Comparison of ENCODE assay signal across 26 mouse cellular contexts in genomic region chr17:85171951-85172350, GRCm38 (mm10).
A peak's percentile ranks its signal among the peaks of the same experiment; 100 is the strongest.
DNase-seq lines count a peak whose midpoint lies in the region; ATAC-seq and TF ChIP-seq lines count a peak whose summit lies in the region.
"Had no signal": no experiment of that assay in that cellular context is flagged by ENCODE, and none has a peak within 500 bp of the region (broad histone marks: within the 10 kb centered on the region; RNA-seq: fewer than 3 reads in every experiment).

No protein-coding gene starts in this region.

- no peak for TF ChIP-seq CTCF in midbrain, postnatal 0 days (IDR thresholded peaks at IDR 0.05)

- H3K4me1 ChIP-seq in heart, embryonic 11.5 days (ENCODE audit: control insufficient read depth, insufficient read depth, low read length): peaks cover 3% of the 10 kb centered on the region; the same call in 1 of the 2 replicates
- peaks cover 6% of the 10 kb centered on the region; the same call in 1 of the 2 replicates for H3K4me1 ChIP-seq in midbrain, embryonic 11.5 days (ENCODE audit: control insufficient read depth, insufficient read depth, low read length)
- no peaks in the 10 kb centered on the region for H3K4me1 ChIP-seq in midbrain, postnatal 0 days (ENCODE audit: insufficient read depth, low read length)
- no peaks in the 10 kb centered on the region for H3K4me1 ChIP-seq in embryonic facial prominence, embryonic 11.5 days (ENCODE audit: control insufficient read depth, insufficient read depth, low read length)
- H3K4me1 ChIP-seq: embryonic facial prominence, embryonic 15.5 days; hindbrain, embryonic 12.5 days; limb, embryonic 13.5 days; liver, embryonic 13.5 days; neural tube, embryonic 13.5 days had no signal

- no peak for ATAC-seq in heart, embryonic 11.5 days (replicated peaks; ENCODE audit: insufficient number of reproducible peaks, low FRiP score, low TSS enrichment)
- no peak for ATAC-seq in midbrain, embryonic 11.5 days (ENCODE audit: low FRiP score)
- no peak for ATAC-seq in midbrain, postnatal 0 days (ENCODE audit: low FRiP score)
- 0 out of 2 replicates have a peak, but pooled peaks have one; percentile 23 for ATAC-seq in embryonic facial prominence, embryonic 11.5 days (replicated peaks; ENCODE audit: insufficient number of reproducible peaks, low FRiP score, low TSS enrichment, low read depth)
- ATAC-seq: activated CD4-positive, CD25-positive, alpha-beta regulatory T cell, adult 4 months; intestine, postnatal 0 days had no signal

- H3K9ac ChIP-seq in heart, embryonic 11.5 days (ENCODE audit: low read depth, low read length): no peak overlapping the region
- no peak overlapping the region for H3K9ac ChIP-seq in midbrain, embryonic 11.5 days (ENCODE audit: low read length)
- H3K9ac ChIP-seq in midbrain, postnatal 0 days (replicated peaks; ENCODE audit: low read length, poor library complexity, severe bottlenecking): no peak overlapping the region
- H3K9ac ChIP-seq in embryonic facial prominence, embryonic 11.5 days (replicated peaks; ENCODE audit: low read length): no peak overlapping the region
- H3K9ac ChIP-seq: embryonic facial prominence, embryonic 15.5 days; heart, embryonic 15.5 days; hindbrain, embryonic 12.5 days; limb, embryonic 13.5 days; liver, embryonic 13.5 days; neural tube, embryonic 13.5 days had no signal

- H3K9me3 ChIP-seq in heart, embryonic 11.5 days (replicated peaks; ENCODE audit: control insufficient read depth, low read length): no peaks in the 10 kb centered on the region
- H3K9me3 ChIP-seq in midbrain, embryonic 11.5 days (ENCODE audit: control insufficient read depth, low read length): no peaks in the 10 kb centered on the region
- H3K9me3 ChIP-seq in midbrain, postnatal 0 days (ENCODE audit: low read length): no peaks in the 10 kb centered on the region
- H3K9me3 ChIP-seq in embryonic facial prominence, embryonic 11.5 days (replicated peaks; ENCODE audit: control insufficient read depth, low read length): no peaks in the 10 kb centered on the region
- H3K9me3 ChIP-seq: embryonic facial prominence, embryonic 15.5 days; heart, embryonic 15.5 days; hindbrain, embryonic 12.5 days; limb, embryonic 13.5 days; liver, embryonic 13.5 days; neural tube, embryonic 13.5 days had no signal

- peak overlapping the region; percentile 17; the same call in 1 of the 2 replicates for H3K4me2 ChIP-seq in heart, embryonic 11.5 days
- H3K4me2 ChIP-seq in midbrain, embryonic 11.5 days: no peak overlapping the region
- H3K4me2 ChIP-seq in midbrain, postnatal 0 days (ENCODE audit: low read depth, low read length, poor library complexity, severe bottlenecking): no peak overlapping the region
- H3K4me2 ChIP-seq in embryonic facial prominence, embryonic 11.5 days (ENCODE audit: low read depth, low read length): no peak overlapping the region
- H3K4me2 ChIP-seq: embryonic facial prominence, embryonic 15.5 days; heart, embryonic 15.5 days; hindbrain, embryonic 12.5 days; limb, embryonic 13.5 days; liver, embryonic 13.5 days; neural tube, embryonic 13.5 days had no signal

- no peaks in the 10 kb centered on the region for H3K36me3 ChIP-seq in heart, embryonic 11.5 days (ENCODE audit: control insufficient read depth, insufficient read depth, low read length)
- no peaks in the 10 kb centered on the region for H3K36me3 ChIP-seq in midbrain, embryonic 11.5 days (ENCODE audit: control insufficient read depth, insufficient read depth, low read length)
- H3K36me3 ChIP-seq in midbrain, postnatal 0 days (ENCODE audit: insufficient read depth, low read length): no peaks in the 10 kb centered on the region
- no peaks in the 10 kb centered on the region for H3K36me3 ChIP-seq in embryonic facial prominence, embryonic 11.5 days (replicated peaks; ENCODE audit: control insufficient read depth, insufficient read depth, low read depth, low read length)
- H3K36me3 ChIP-seq: embryonic facial prominence, embryonic 15.5 days; heart, embryonic 15.5 days; hindbrain, embryonic 12.5 days; limb, embryonic 13.5 days; liver, embryonic 13.5 days; neural tube, embryonic 13.5 days had no signal

- DNase-seq in heart, postnatal 25 days (ENCODE audit: low spot score): no peak
- peak; percentile 86 for DNase-seq in midbrain, embryonic 11.5 days (ENCODE audit: low spot score, missing footprints)
- no peak for DNase-seq in midbrain, postnatal 0 days (ENCODE audit: low spot score)
- no peak for DNase-seq in embryonic facial prominence, embryonic 11.5 days (ENCODE audit: low spot score)
- no peak for DNase-seq in cerebellum, adult 18-20 months
- DNase-seq in kidney, adult 9 months: no peak
- DNase-seq: adrenal gland, adult 8-10 months; cerebellum, adult 8-10 months; cerebellum, postnatal 36 days; gastrocnemius, adult 2 months; layer of hippocampus, adult 9-11 months; liver, embryonic 13.5 days; lung, adult 2 months; lung, postnatal 14 days; midbrain, embryonic 14.5 days; thymus, adult 18-20 months; thymus, postnatal 36 days had no signal

- H3K4me3 ChIP-seq in heart, embryonic 11.5 days (ENCODE audit: low read depth, low read length): no peak overlapping the region
- no peak overlapping the region for H3K4me3 ChIP-seq in midbrain, embryonic 11.5 days (ENCODE audit: low read depth, low read length)
- H3K4me3 ChIP-seq in midbrain, postnatal 0 days (ENCODE audit: low read depth, low read length): no peak overlapping the region
- H3K4me3 ChIP-seq in embryonic facial prominence, embryonic 11.5 days (ENCODE audit: low read depth, low read length): no peak overlapping the region
- H3K4me3 ChIP-seq: embryonic facial prominence, embryonic 15.5 days; gastrocnemius, adult 2 months; heart, embryonic 15.5 days; hindbrain, embryonic 12.5 days; limb, embryonic 13.5 days; liver, embryonic 13.5 days; neural tube, embryonic 13.5 days had no signal

- no peaks in the 10 kb centered on the region for H3K27me3 ChIP-seq in heart, embryonic 11.5 days (ENCODE audit: control insufficient read depth, insufficient read depth, low read length)
- no peaks in the 10 kb centered on the region for H3K27me3 ChIP-seq in midbrain, embryonic 11.5 days (ENCODE audit: control insufficient read depth, insufficient read depth, low read length)
- no peaks in the 10 kb centered on the region for H3K27me3 ChIP-seq in midbrain, postnatal 0 days (ENCODE audit: insufficient read depth, low read length)
- H3K27me3 ChIP-seq in embryonic facial prominence, embryonic 11.5 days (ENCODE audit: control insufficient read depth, insufficient read depth, low read length): no peaks in the 10 kb centered on the region
- H3K27me3 ChIP-seq: embryonic facial prominence, embryonic 15.5 days; heart, embryonic 15.5 days; hindbrain, embryonic 12.5 days; limb, embryonic 13.5 days; liver, embryonic 13.5 days; neural tube, embryonic 13.5 days had no signal

- H3K27ac ChIP-seq in heart, embryonic 11.5 days (ENCODE audit: low read depth, low read length): no peak overlapping the region
- H3K27ac ChIP-seq in midbrain, embryonic 11.5 days (ENCODE audit: low read depth, low read length): no peak overlapping the region
- H3K27ac ChIP-seq in midbrain, postnatal 0 days (ENCODE audit: low read depth, low read length): no peak overlapping the region
- H3K27ac ChIP-seq in embryonic facial prominence, embryonic 11.5 days (replicated peaks; ENCODE audit: low read depth, low read length): no peak overlapping the region
- H3K27ac ChIP-seq: embryonic facial prominence, embryonic 15.5 days; gastrocnemius, adult 2 months; heart, embryonic 15.5 days; hindbrain, embryonic 12.5 days; kidney, postnatal 0 days; limb, embryonic 13.5 days; liver, embryonic 13.5 days; neural tube, embryonic 13.5 days had no signal

- intact Hi-C loops in heart, postnatal 25 days (cut with DNase I): no loop called here

- WGBS in heart, embryonic 11.5 days (ENCODE audit: insufficient replicate concordance): 19% methylated on average over 4 of the region's 4 CpGs
- 12% methylated on average over 4 of the region's 4 CpGs for WGBS in midbrain, embryonic 11.5 days
- WGBS in midbrain, postnatal 0 days: 33% methylated on average over 4 of the region's 4 CpGs
- WGBS in embryonic facial prominence, embryonic 11.5 days: 38% methylated on average over 4 of the region's 4 CpGs
